Mouse (Mus musculus) layer of hippocampus, adult 2 months (tissue): ENCODE measurements around the gene Cmah. TPM values are rescaled to one million over a fixed set of nuclear protein-coding genes. Genes with fewer than 3 reads are reported as not detected.

Experiments
- DNase-seq, 2 experiments: peaks; one replicate each; pipeline ENCODE4 v3.0.0; 2022; ENCODE audit warnings: low spot score in 2 of 2
- H3K27ac ChIP-seq: fragments of 200-600 bp; 2 replicates; pipeline ENCODE4 v1.8.1; 2022
- H3K4me3 ChIP-seq: fragments of 200-600 bp; 2 replicates; pipeline ENCODE4 v1.8.1; 2022; ENCODE audit warnings: mild to moderate bottlenecking
- CTCF ChIP-seq: fragments of 200-600 bp; conservative IDR thresholded peaks from 2 replicates; pipeline ENCODE4 v1.8.1; 2022; ENCODE audit warnings: antibody characterized with exemption, mild to moderate bottlenecking, moderate library complexity
- total RNA-seq, 2 experiments: library from RNA; stranded (reverse); gene quantifications; 2 replicates each; pipeline ENCODE4 v1.2.3; 2021

Gene Cmah
- total RNA-seq, 2 experiments from 2014 or later: 0.44 to 0.59 TPM

DNA sequence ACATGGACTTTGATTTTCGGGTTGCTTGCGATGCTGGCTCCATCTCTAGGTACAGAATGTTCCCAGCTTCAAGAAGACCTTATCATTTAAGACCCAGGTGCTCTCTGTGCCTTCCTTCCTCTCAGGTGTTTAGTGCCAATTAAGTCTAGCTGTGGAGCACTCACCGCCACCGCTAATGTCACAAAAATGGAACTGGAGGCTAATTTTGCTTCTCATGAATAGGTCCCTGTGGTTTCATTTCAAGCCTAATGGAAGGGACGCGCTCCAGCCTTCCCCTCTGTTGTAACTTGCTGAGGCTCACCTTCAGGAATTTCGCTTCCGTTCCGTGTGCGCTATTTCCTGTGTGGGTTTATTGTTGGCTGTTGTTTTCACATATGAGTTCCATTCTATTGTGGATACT is 193.6 kb downstream of the Cmah start:
- H3K4me3 ChIP-seq: no peak overlapping the region
- H3K27ac ChIP-seq: peak overlapping the region; percentile 54; the same call in 1 of the 2 replicates
- no peak for TF ChIP-seq CTCF
- no peak for DNase-seq

DNA sequence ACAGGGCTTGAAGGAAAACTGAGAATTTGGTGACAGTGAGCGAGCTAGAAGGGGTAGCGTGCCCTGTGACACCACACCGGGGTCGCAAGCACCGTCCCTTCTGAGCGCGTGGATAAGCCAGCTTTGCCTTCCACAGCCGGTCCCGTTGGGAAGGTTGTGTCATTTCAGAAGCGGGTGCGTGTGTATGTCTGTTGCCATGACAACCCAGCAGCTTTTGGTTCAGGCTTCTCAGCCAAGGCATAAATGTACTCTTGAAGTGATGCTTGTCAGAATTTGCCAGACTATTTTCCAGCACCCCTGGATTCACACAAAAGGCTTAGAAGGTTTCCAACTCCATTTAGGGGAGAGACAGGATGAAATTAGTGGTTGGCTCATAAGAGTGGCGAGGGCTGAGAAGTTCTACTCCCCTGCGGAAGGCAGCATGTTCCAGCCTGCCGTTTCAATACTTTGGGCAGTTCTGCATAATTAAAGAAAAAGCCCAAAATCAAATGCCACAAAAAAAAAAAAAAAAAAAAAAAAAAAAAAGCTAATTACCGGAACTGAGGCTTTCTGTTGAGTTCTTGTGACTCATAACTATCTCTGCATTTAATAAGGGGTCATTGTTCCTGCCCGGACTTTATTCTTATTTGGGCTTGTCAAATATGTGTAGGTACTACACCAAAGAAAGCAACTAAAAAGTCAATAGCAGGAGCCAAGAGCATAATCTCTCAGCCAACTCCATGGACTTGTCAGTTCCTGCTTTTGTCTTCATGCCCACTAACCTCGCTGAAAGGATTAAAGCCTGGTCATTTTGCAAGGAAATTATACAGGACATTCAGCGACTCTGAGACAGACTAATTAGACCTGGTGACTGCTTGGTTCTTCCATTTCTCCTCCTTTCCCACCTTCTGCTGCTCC is 194.5 kb downstream of the Cmah start:
- H3K4me3 ChIP-seq: peak overlapping the region; percentile 32
- TF ChIP-seq CTCF: no peak
- H3K27ac ChIP-seq: peak overlapping the region; percentile 54; the same call in 1 of the 2 replicates

DNA sequence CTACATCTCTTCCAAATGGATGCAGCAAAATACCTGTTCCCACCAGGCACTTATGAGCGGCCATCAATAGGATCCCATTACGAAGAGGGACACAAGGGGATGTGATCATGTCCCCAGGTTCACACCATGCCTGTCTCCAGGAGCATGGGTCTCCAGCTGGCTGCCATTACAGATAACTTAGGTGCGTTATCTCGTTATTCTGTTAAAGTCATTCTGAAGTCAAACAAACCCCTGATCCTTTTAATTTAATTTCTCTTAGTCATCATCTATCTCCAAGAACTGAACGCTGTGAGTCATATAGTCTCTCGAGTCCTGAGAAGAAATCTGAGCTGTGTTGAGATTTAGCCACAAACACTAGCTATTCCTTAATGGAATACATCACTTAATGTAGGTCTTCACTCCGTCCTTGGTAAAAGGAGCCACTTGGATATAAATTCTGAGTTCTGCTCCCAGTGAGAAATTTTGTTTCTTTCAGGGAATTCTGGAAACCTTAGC is 195.2 kb downstream of the Cmah start:
- DNase-seq: no peak
- Histone ChIP-seq H3K27ac (no peak overlapping the region; the same call in 1 of the 2 replicates), H3K4me3 (no peak overlapping the region)
- no peak for TF ChIP-seq CTCF

More for the DNA sequence above, 194.5 kb downstream of the Cmah start:
- peak; percentile 55 to 81 for DNase-seq

DNA sequence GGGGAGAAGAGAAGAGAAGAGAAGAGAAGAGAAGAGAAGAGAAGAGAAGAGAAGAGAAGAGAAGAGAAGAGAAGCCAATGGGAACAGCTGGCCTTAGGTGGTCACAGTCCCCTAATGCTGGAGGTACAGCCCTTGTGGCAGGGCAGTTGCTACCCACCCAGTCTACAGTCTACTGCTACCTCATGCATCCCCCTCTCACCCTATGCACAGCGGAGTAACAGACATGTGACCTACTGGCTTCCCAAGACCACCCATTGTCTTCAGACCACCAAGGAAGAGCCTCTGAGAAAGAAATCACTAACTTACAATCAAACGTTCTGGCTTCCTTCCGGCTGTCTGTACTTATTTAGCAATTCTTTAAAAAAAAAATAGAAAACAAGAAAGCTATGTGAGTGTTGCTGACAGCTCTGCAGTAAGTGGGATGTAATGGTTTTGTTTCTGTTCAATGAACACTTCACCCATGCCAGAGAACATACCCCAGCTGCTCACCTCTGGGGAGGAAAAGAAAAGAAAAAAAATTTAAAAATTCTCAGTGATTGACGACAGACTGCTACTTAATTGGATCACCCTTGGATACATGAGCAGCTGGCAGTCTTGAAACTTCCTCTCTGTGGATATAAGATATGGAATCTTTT is 196.5 kb downstream of the Cmah start:
- no peak overlapping the region for H3K4me3 ChIP-seq
- no peak for DNase-seq
- TF ChIP-seq CTCF: no peak
- H3K27ac ChIP-seq: no peak overlapping the region

DNA sequence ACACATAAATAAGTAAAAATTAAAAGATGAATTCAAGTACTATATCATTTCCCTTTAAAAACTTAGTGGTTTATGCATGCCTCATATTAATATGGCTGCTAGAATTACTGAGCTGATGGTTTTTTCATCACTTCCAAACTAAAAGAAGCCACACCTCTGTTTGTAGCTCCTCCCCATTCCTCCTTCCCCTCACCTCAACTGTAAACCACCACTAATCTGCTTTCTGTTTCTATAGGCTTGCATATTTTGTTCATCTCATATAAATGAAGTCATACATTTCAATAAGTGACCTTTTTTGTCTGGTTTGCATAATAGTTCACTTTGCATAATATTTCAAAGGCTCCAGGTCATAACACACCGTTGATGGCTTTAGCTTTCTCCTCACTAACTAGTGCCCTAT is 197.3 kb downstream of the Cmah start:
- no peak overlapping the region for H3K27ac ChIP-seq
- no peak overlapping the region for H3K4me3 ChIP-seq
- DNase-seq: no peak
- no peak for TF ChIP-seq CTCF

DNA sequence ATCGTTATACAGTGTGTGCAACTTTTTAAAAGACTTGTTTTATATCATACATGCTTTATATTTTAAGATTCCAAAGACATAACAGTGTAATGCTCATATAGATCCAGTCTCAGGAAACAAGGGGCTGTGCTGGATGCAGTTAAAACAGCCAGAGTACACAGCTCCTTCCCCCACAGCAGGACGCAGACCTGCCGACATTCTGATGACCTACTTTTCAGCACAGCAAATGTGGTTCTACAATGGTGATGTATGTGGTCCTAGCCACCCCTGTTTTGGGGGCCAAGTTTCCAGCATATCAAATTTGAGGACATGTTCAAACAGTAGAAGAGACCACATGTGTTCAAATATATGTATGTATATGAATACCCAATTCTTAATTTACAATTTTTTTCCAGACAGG is 198.3 kb downstream of the Cmah start:
- Histone ChIP-seq H3K27ac (no peak overlapping the region), H3K4me3 (no peak overlapping the region)
- TF ChIP-seq CTCF: no peak
- DNase-seq: no peak

DNA sequence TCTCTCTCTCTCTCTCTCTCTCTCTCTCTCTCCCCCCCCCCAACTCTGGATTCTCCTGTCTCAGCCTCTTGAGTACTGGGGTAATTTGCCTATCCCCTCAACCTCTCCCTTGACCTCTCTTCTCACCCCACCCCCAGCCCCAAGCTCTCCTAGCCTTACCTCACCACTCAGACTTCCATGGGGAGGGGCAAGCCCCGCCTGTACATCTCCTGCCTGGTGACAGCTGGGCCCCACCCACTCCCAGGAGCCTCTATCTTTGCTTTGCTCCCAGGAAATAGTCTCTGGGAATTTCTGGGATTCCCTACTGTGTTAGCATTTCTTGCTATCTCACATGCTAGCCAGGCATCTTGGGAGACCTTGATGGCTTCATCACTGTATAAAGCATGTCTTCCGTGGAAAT is 199.7 kb downstream of the Cmah start:
- Histone ChIP-seq H3K27ac (no peak overlapping the region), H3K4me3 (no peak overlapping the region)
- DNase-seq: no peak
- TF ChIP-seq CTCF: no peak

Other genes with a start within 250 kb of the Cmah start
- 10 to 100 TPM; 37.0 to 47.9 TPM for gene Carmil1, start 46.6 kb upstream of the Cmah start, total RNA-seq